Mouse (Mus musculus) right cerebral cortex, adult 2 months (tissue): ENCODE measurements around the gene D330020A13Rik.

Experiments
- DNase-seq, 2 experiments: peaks; one replicate each; pipeline ENCODE4 v3.0.0; 2021 to 2022; ENCODE audit warnings: low spot score in 2 of 2

D330020A13Rik gene

GRCm38 (mm10) chr6:120294056-120294784 lies at the start of gene D330020A13Rik, which contains the start of gene B4galnt3:
Gene D330020A13Rik (plus strand): TSS chr6:120294364.
Gene B4galnt3 (minus strand): TSS chr6:120294559.
- peak; percentile 55 to 58 for DNase-seq

- no peak for DNase-seq
Observed at GRCm38 (mm10) chr6:120246676-120247075, 47.5 kb upstream of the D330020A13Rik start.

- DNase-seq: no peak
Observed at GRCm38 (mm10) chr6:120249831-120250230, 44.3 kb upstream of the D330020A13Rik start.

GRCm38 (mm10) chr6:120251010-120251409 lies 43.2 kb upstream of the D330020A13Rik start:
- no peak for DNase-seq

GRCm38 (mm10) chr6:120252741-120253140 lies 41.4 kb upstream of the D330020A13Rik start:
- DNase-seq: no peak

GRCm38 (mm10) chr6:120254640-120255039 lies 39.5 kb upstream of the D330020A13Rik start:
- DNase-seq: no peak

GRCm38 (mm10) chr6:120255144-120255543 lies 39.0 kb upstream of the D330020A13Rik start:
- DNase-seq: no peak

GRCm38 (mm10) chr6:120255701-120256100 lies 38.5 kb upstream of the D330020A13Rik start:
- peak; percentile 38 to 44 for DNase-seq

GRCm38 (mm10) chr6:120256431-120256935 lies 37.7 kb upstream of the D330020A13Rik start:
- no peak for DNase-seq

GRCm38 (mm10) chr6:120259481-120259880 lies 34.7 kb upstream of the D330020A13Rik start:
- no peak for DNase-seq

GRCm38 (mm10) chr6:120262886-120263531 lies 31.2 kb upstream of the D330020A13Rik start:
- no peak for DNase-seq

GRCm38 (mm10) chr6:120263608-120264007 lies 30.6 kb upstream of the D330020A13Rik start:
- DNase-seq: no peak

GRCm38 (mm10) chr6:120264151-120264550 lies 30.0 kb upstream of the D330020A13Rik start:
- DNase-seq: no peak

- no peak for DNase-seq
Observed at GRCm38 (mm10) chr6:120274181-120274580, 20.0 kb upstream of the D330020A13Rik start.

GRCm38 (mm10) chr6:120274887-120275286 lies 19.3 kb upstream of the D330020A13Rik start:
- peak in 1 of 2 experiments; percentile 11 for DNase-seq

- peak in 1 of 2 experiments; percentile 9 for DNase-seq
Observed at GRCm38 (mm10) chr6:120275301-120275700, 18.9 kb upstream of the D330020A13Rik start.

GRCm38 (mm10) chr6:120276874-120277449 lies 17.2 kb upstream of the D330020A13Rik start:
- DNase-seq: no peak

GRCm38 (mm10) chr6:120287279-120287678 lies 6.9 kb upstream of the D330020A13Rik start:
- DNase-seq: no peak

- no peak for DNase-seq
Observed at GRCm38 (mm10) chr6:120288541-120288940, 5.6 kb upstream of the D330020A13Rik start.

GRCm38 (mm10) chr6:120289430-120289829 lies 4.7 kb upstream of the D330020A13Rik start:
- no peak for DNase-seq

GRCm38 (mm10) chr6:120291396-120292009 lies 2.7 kb upstream of the D330020A13Rik start:
- DNase-seq: no peak

- peak in 1 of 2 experiments; percentile 30 for DNase-seq
Observed at GRCm38 (mm10) chr6:120294785-120295133, 595 bp downstream of the D330020A13Rik start.
